Mouse (Mus musculus) MEL (cell line): ENCODE data around the gene Adal. TPM values are rescaled to one million over a fixed set of nuclear protein-coding genes. Genes with fewer than 3 reads are reported as not detected.
"Not testable (repeated sequence)": the region's sequence is repeated elsewhere in the genome, so short reads cannot be mapped to it uniquely, and the experiment has no call there.

ENCODE experiments used
- DNase-seq: peaks from one replicate; pipeline ENCODE4 v3.0.0; 2011; ENCODE audit warnings: low read depth, low spot score
- H3K27ac ChIP-seq: 2 replicates; pipeline ENCODE4 v1.5.1; 2012; ENCODE audit warnings: low read depth, mild to moderate bottlenecking, control low read depth, low read length, moderate library complexity; ENCODE audit not compliant: control insufficient read depth
- H3K27me3 ChIP-seq, 2 experiments: fragments of 150-350 bp in 1 of 2; sonication (generic) in 1 of 2; 2 replicates each; pipeline ENCODE4 v1.6.1; 2012; ENCODE audit warnings: low read length in 2 of 2, mild to moderate bottlenecking in 2 of 2, improper control_type of control experiment in 1 of 2, moderate library complexity in 1 of 2; ENCODE audit not compliant: insufficient read depth in 2 of 2, control insufficient read depth in 1 of 2
- H3K36me3 ChIP-seq, 2 experiments: 2 replicates each; pipeline ENCODE4 v1.6.1; 2012 to 2014; ENCODE audit warnings: low read length in 2 of 2, improper control_type of control experiment in 1 of 2, inconsistent platforms in 1 of 2, mild to moderate bottlenecking in 1 of 2; ENCODE audit not compliant: insufficient read depth in 2 of 2, control insufficient read depth in 1 of 2
- H3K4me1 ChIP-seq, 2 experiments: fragments of 150-350 bp in 1 of 2; sonication (generic) in 1 of 2; 2 replicates each; pipeline ENCODE4 v1.6.1; 2012; ENCODE audit warnings: low read length in 2 of 2, improper control_type of control experiment in 1 of 2, mild to moderate bottlenecking in 1 of 2; ENCODE audit not compliant: insufficient read depth in 2 of 2, control insufficient read depth in 1 of 2
- H3K4me3 ChIP-seq, 2 experiments: fragments of 150-350 bp in 1 of 2; sonication (generic) in 1 of 2; 2 replicates each; pipeline ENCODE4 v1.5.1; 2012; ENCODE audit warnings: low read depth in 2 of 2, low read length in 2 of 2, mild to moderate bottlenecking in 2 of 2, moderate library complexity in 2 of 2, control low read depth in 1 of 2, improper control_type of control experiment in 1 of 2; ENCODE audit not compliant: control insufficient read depth in 1 of 2, insufficient read depth in 1 of 2
- H3K79me2 ChIP-seq: 2 replicates; pipeline ENCODE4 v1.6.1; 2012; ENCODE audit warnings: mild to moderate bottlenecking, low read length, moderate library complexity; ENCODE audit not compliant: control insufficient read depth, poor library complexity, insufficient read depth
- H3K9ac ChIP-seq: 2 replicates; pipeline ENCODE4 v1.6.1; 2012; ENCODE audit warnings: low read depth, mild to moderate bottlenecking, control low read depth, low read length, moderate library complexity; ENCODE audit not compliant: control insufficient read depth, poor library complexity, severe bottlenecking
- H3K9me3 ChIP-seq: fragments of 150-350 bp; sonication (generic); replicated peaks from 2 replicates; pipeline ENCODE4 v1.6.1; 2012; ENCODE audit warnings: mild to moderate bottlenecking, low read length, improper control_type of control experiment, moderate library complexity; ENCODE audit not compliant: insufficient read depth
- BHLHE40 ChIP-seq: IDR thresholded peaks from 2 replicates; pipeline ENCODE4 v1.6.1; 2012; ENCODE audit warnings: low read depth, mild to moderate bottlenecking, inconsistent platforms, low read length, improper control_type of control experiment, borderline replicate concordance
- CHD2 ChIP-seq: IDR thresholded peaks from 2 replicates; pipeline ENCODE4 v1.6.1; 2011; ENCODE audit warnings: low read length, improper control_type of control experiment
- ELF1 ChIP-seq: IDR thresholded peaks from 2 replicates; pipeline ENCODE4 v1.6.1; 2014; ENCODE audit warnings: low read depth, mild to moderate bottlenecking, inconsistent platforms, low read length, improper control_type of control experiment, moderate library complexity
- EP300 ChIP-seq, 2 experiments: IDR thresholded peaks; 2 replicates each; pipeline ENCODE4 v1.6.1; 2011; ENCODE audit warnings: improper control_type of control experiment in 2 of 2, low read length in 2 of 2, low read depth in 1 of 2, mild to moderate bottlenecking in 1 of 2
- GATA1 ChIP-seq: IDR thresholded peaks from 2 replicates; pipeline ENCODE4 v1.6.1; 2011; ENCODE audit warnings: low read depth, low read length, improper control_type of control experiment
- JUND ChIP-seq: IDR thresholded peaks from 2 replicates; pipeline ENCODE4 v1.6.1; 2011; ENCODE audit warnings: low read depth, mild to moderate bottlenecking, improper control_type of control experiment, low read length
- KAT2A ChIP-seq: conservative IDR thresholded peaks from 2 replicates; pipeline ENCODE4 v1.6.1; 2012; ENCODE audit warnings: low read depth, low read length, improper control_type of control experiment, inconsistent platforms
- MAZ ChIP-seq: IDR thresholded peaks from 2 replicates; pipeline ENCODE4 v1.6.1; 2012; ENCODE audit warnings: low read depth, mild to moderate bottlenecking, inconsistent platforms, low read length, improper control_type of control experiment
- MYB ChIP-seq: IDR thresholded peaks from 2 replicates; pipeline ENCODE4 v1.6.1; 2011; ENCODE audit warnings: mild to moderate bottlenecking, low read depth, low read length, improper control_type of control experiment
- MYC ChIP-seq: IDR thresholded peaks from 2 replicates; pipeline ENCODE4 v1.6.1; 2011; ENCODE audit warnings: low read depth, mild to moderate bottlenecking, low read length, improper control_type of control experiment, moderate library complexity
- NELFE ChIP-seq: IDR thresholded peaks from 2 replicates; pipeline ENCODE4 v1.6.1; 2011; ENCODE audit warnings: low read depth, low read length, improper control_type of control experiment
- SIN3A ChIP-seq: IDR thresholded peaks from 2 replicates; pipeline ENCODE4 v1.6.1; 2012; ENCODE audit warnings: low read length, improper control_type of control experiment, inconsistent platforms
- TBP ChIP-seq: IDR thresholded peaks from 2 replicates; pipeline ENCODE4 v1.8.0; 2011; ENCODE audit warnings: low read depth, low read length, improper control_type of control experiment
- TCF12 ChIP-seq: IDR thresholded peaks from 2 replicates; pipeline ENCODE4 v1.6.1; 2014; ENCODE audit warnings: low read depth, mild to moderate bottlenecking, inconsistent platforms, low read length, improper control_type of control experiment, moderate library complexity
- USF1 ChIP-seq: IDR thresholded peaks from 2 replicates; pipeline ENCODE4 v1.6.1; 2014; ENCODE audit warnings: low read depth, mild to moderate bottlenecking, inconsistent platforms, low read length, improper control_type of control experiment, moderate library complexity
- ZKSCAN1 ChIP-seq: IDR thresholded peaks from 2 replicates; pipeline ENCODE4 v1.6.1; 2012; ENCODE audit warnings: low read depth, mild to moderate bottlenecking, inconsistent platforms, low read length, improper control_type of control experiment, moderate library complexity
- polyA plus RNA-seq, 2 experiments: library from polyadenylated mRNA; stranded (reverse) in 1 of 2; unstranded in 1 of 2; fragments of >175 nt in 1 of 2; fragments of >200 nt in 1 of 2; gene quantifications; 2 replicates each; pipeline versions ENCODE4 v1.2.1 to v1.2.4; 2012; ENCODE audit warnings: low replicate concordance in 2 of 2, low read depth in 1 of 2; ENCODE audit not compliant: insufficient read length in 2 of 2, insufficient read depth in 1 of 2, missing spikeins in 1 of 2
- total RNA-seq: library from RNA; depleted of rRNA; stranded (reverse); fragments of 300-350 nt; gene quantifications from 2 replicates; pipeline ENCODE4 v1.2.3, GENCODE M21; 2012

Adal gene
- total and polyA plus RNA-seq, 3 experiments: 10.8 to 101 (median 12.1) TPM

- no peaks in the 10 kb centered on the region for H3K79me2 ChIP-seq
Measured at GRCm38 (mm10) chr2:121115418-121115817, 24.8 kb upstream of the Adal start.

DNA sequence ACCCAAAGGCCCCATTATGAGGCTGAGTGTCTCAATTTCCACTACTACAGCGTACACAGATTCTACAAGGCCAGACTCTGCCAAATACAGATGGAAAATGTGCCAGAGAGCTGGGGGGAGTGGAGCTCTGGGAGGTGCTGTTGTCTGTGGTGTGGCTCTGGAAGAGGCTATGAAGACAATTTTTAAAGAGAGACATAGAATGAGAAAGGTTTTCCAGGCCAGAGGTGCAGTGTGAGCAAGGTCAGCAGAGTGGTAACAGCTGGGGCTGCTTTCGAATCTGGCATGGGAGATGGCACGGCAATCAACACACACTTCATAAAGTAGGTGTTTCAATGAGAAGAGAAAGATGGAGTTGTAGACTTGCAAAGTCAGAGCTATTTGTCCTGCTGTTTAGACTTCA is 21.0 kb upstream of the Adal start:
- H3K4me1 ChIP-seq: peaks cover 0 to 3% of the 10 kb centered on the region in 2 experiments; a peak in 1 of 4 replicates
- no peaks in the 10 kb centered on the region for H3K79me2 ChIP-seq
- no peak for TF ChIP-seq CHD2
- TF ChIP-seq MYB: no peak
- TF ChIP-seq MAZ: no peak
- TF ChIP-seq TCF12: no peak
- no peak for TF ChIP-seq ZKSCAN1
- TF ChIP-seq KAT2A: no peak
- no peak for TF ChIP-seq USF1
- no peak for TF ChIP-seq NELFE
- TF ChIP-seq MYC: no peak
- TF ChIP-seq SIN3A: no peak
- TF ChIP-seq ELF1: no peak
- no peak for TF ChIP-seq BHLHE40
- peaks cover 7 to 22% of the 10 kb centered on the region in 2 experiments for H3K27me3 ChIP-seq
- DNase-seq: no peak
- H3K9me3 ChIP-seq: no peaks in the 10 kb centered on the region
- H3K27ac ChIP-seq: no peak overlapping the region
- H3K4me3 ChIP-seq: no peak overlapping the region
- H3K9ac ChIP-seq: no peak overlapping the region
- no peaks in the 10 kb centered on the region for H3K36me3 ChIP-seq

More at GRCm38 (mm10) chr2:121115418-121115817, 24.8 kb upstream of the Adal start:
- H3K4me3 ChIP-seq: no peak overlapping the region
- DNase-seq: no peak
- no peak overlapping the region for H3K9ac ChIP-seq
- no peak overlapping the region for H3K27ac ChIP-seq
- no peak for TF ChIP-seq SIN3A
- no peak for TF ChIP-seq TCF12
- no peak for TF ChIP-seq EP300 (IDR thresholded peaks at IDR 0.05; ENCODE audit: low read depth in 1 of 2, low read length in 2 of 2)
- no peak for TF ChIP-seq JUND
- H3K4me1 ChIP-seq: no peaks in the 10 kb centered on the region
- H3K27me3 ChIP-seq: peaks cover 7 to 25% of the 10 kb centered on the region in 2 experiments
- no peaks in the 10 kb centered on the region for H3K9me3 ChIP-seq
- no peaks in the 10 kb centered on the region for H3K36me3 ChIP-seq

- H3K9ac ChIP-seq, H3K36me3 ChIP-seq, H3K27ac ChIP-seq, H3K27me3 ChIP-seq, H3K4me3 ChIP-seq, H3K9me3 ChIP-seq: not testable (repeated sequence)
- peaks cover 9 to 12% of the 10 kb centered on the region in 2 experiments for H3K4me1 ChIP-seq
- peak; percentile 57 for DNase-seq
- TF ChIP-seq EP300 (IDR thresholded peaks at IDR 0.05; ENCODE audit: low read depth in 1 of 2, low read length in 2 of 2) (peak in 1 of 2 experiments; percentile 63; a peak in 1 of 4 replicates), SIN3A (0 out of 2 replicates have a peak, but pooled peaks have one; percentile 2), GATA1 (0 out of 2 replicates have a peak, but pooled peaks have one; percentile 3), TBP (peak; percentile 96)
- TF ChIP-seq, all 39 proteins: peak for 4; not testable (repeated sequence) for 35
- not testable (repeated sequence) for H3K79me2 ChIP-seq
Measured at GRCm38 (mm10) chr2:121126302-121126701, 13.9 kb upstream of the Adal start.
